Mouse (Mus musculus) neural tube, embryonic 12.5 days (tissue): ENCODE measurements at regions not wholly inside any gene's neighbourhood (a gene's known extent, or its start where the extent isn't known, plus 50 kb on each side); places are given as distances from the start of the nearest gene placed in this dataset.

ENCODE experiments used
- ATAC-seq: fragments of 200-750 bp; cut with Nextera tagmentation; 2 replicates; pipeline ENCODE4 v1.8.0; 2017; ENCODE audit warnings: low read depth, mild to moderate bottlenecking, moderate TSS enrichment, moderate library complexity; ENCODE audit not compliant: low FRiP score
- H3K27ac ChIP-seq: fragments of 300-500 bp; sonication (generic); 2 replicates; pipeline ENCODE4 v1.5.1; 2016
- H3K27me3 ChIP-seq: fragments of 300-500 bp; sonication (generic); replicated peaks from 2 replicates; pipeline ENCODE4 v1.6.1; 2016; ENCODE audit warnings: mild to moderate bottlenecking
- H3K36me3 ChIP-seq: fragments of 300-500 bp; sonication (generic); 2 replicates; pipeline ENCODE4 v1.6.1; 2016; ENCODE audit warnings: mild to moderate bottlenecking
- H3K4me1 ChIP-seq: fragments of 300-500 bp; sonication (generic); 2 replicates; pipeline ENCODE4 v1.6.1; 2016
- H3K4me2 ChIP-seq: fragments of 300-500 bp; sonication (generic); replicated peaks from 2 replicates; pipeline ENCODE4 v1.6.1; 2016; ENCODE audit warnings: mild to moderate bottlenecking
- H3K4me3 ChIP-seq: fragments of 300-500 bp; sonication (generic); 2 replicates; pipeline ENCODE4 v1.5.1; 2016
- H3K9ac ChIP-seq: fragments of 300-500 bp; sonication (generic); 2 replicates; pipeline ENCODE4 v1.6.1; 2016; ENCODE audit warnings: mild to moderate bottlenecking
- H3K9me3 ChIP-seq: fragments of 300-500 bp; sonication (generic); 2 replicates; pipeline ENCODE4 v1.6.1; 2016; ENCODE audit warnings: mild to moderate bottlenecking
- WGBS: fragments of 180-500 bp; shearing (Covaris S2); methylation state at CpG from one replicate; pipeline ENCODE4 v1.1.7; 2016; 5-methylcytosine and 5-hydroxymethylcytosine counted together

- H3K4me2 ChIP-seq = no peak overlapping the region
- 76% methylated on average over 3 of the region's 3 CpGs for WGBS
- no peak for ATAC-seq
These were observed 232.0 kb downstream of the Rab28 start for GRCm38 (mm10) chr5:41476001-41476400.

DNA sequence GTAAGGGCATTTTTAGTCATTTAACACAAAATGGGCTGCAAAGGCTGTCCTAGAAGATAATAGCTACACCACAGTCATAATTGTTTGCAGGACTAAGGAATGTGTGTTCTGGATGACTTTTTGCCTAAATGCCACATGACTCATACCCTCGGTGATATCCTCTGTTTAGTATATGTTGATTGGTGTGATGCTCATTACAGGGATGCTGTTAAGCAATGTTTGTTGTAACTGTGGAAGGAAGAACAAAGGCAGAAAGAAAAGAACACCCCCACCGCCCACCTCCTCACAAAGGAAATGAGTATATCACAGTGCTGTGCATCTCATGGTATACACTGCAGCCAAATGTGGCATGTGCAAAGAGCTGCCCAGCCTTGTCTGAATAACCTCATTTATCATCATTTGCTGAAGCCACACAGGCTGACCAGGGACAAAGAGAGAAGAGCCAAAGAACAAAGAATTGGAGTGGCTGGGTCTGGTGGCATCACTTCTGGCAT, 262.4 kb downstream of the Rab28 start:
- no peaks in the 10 kb centered on the region for H3K36me3 ChIP-seq
- no peak overlapping the region for H3K4me3 ChIP-seq
- H3K27ac ChIP-seq = no peak overlapping the region
- no peaks in the 10 kb centered on the region for H3K4me1 ChIP-seq
- no peak overlapping the region for H3K4me2 ChIP-seq
- no peak overlapping the region for H3K9ac ChIP-seq
- no peaks in the 10 kb centered on the region for H3K27me3 ChIP-seq
- WGBS = 58% methylated on average over 2 of the region's 2 CpGs
- no peaks in the 10 kb centered on the region for H3K9me3 ChIP-seq
- no peak for ATAC-seq

More at GRCm38 (mm10) chr5:41476001-41476400, 232.0 kb downstream of the Rab28 start:
- no peak overlapping the region for H3K9ac ChIP-seq
- no peak overlapping the region for H3K27ac ChIP-seq
- H3K27me3 ChIP-seq = no peaks in the 10 kb centered on the region
- no peak overlapping the region for H3K4me3 ChIP-seq
- H3K4me1 ChIP-seq = no peaks in the 10 kb centered on the region
- H3K36me3 ChIP-seq = no peaks in the 10 kb centered on the region
- no peaks in the 10 kb centered on the region for H3K9me3 ChIP-seq

- H3K9me3 ChIP-seq = no peaks in the 10 kb centered on the region
- H3K4me2 ChIP-seq = no peak overlapping the region
- H3K27ac ChIP-seq = no peak overlapping the region
- no peaks in the 10 kb centered on the region for H3K36me3 ChIP-seq
- H3K9ac ChIP-seq = no peak overlapping the region
- H3K4me1 ChIP-seq = no peaks in the 10 kb centered on the region
- ATAC-seq = no peak
- no peaks in the 10 kb centered on the region for H3K27me3 ChIP-seq
- no peak overlapping the region for H3K4me3 ChIP-seq
- WGBS = 92% methylated on average over 1 of the region's 1 CpGs
These were observed 266.9 kb downstream of the Rab28 start for GRCm38 (mm10) chr5:41441081-41441480.

GRCm38 (mm10) chr5:41419121-41419874, 288.7 kb downstream of the Rab28 start:
- Histone ChIP-seq H3K9ac (no peak overlapping the region), H3K27ac (no peak overlapping the region), H3K36me3 (no peaks in the 10 kb centered on the region), H3K9me3 (no peaks in the 10 kb centered on the region), H3K27me3 (no peaks in the 10 kb centered on the region), H3K4me1 (no peaks in the 10 kb centered on the region), H3K4me2 (no peak overlapping the region), H3K4me3 (no peak overlapping the region)
- 83% methylated on average over 6 of the region's 6 CpGs for WGBS
- no peak for ATAC-seq

DNA sequence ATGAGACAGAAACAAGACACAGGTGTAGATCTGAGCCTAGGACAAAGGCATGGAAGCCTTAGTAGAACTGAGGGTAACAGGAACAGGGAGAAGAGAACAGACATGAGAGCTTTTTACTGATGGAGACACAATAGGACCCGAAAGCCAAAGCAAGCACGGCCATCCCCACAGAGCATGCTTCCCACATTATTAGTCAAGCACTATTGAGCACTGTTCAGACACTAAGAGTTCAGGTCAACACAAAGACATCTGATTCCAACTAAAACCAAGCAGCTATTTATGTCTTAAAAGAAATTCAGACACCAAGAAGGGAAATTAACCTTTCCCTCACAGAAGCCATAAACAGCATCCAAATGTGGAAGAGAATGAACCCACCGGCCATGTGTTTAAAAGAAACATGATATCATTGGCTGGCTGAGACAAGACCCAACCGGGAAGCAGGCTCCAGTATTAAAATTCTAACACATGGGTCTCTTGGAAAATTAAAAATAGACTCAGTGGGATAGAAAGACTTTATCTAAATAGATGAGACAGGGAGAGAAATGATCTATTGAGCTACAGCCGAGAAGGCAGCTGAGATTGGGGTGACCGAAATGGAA, 298.8 kb downstream of the Rab28 start:
- H3K4me1 ChIP-seq = no peaks in the 10 kb centered on the region
- 67% methylated on average over 6 of the region's 6 CpGs for WGBS
- ATAC-seq = no peak

GRCm38 (mm10) chr5:41392802-41393234, 315.1 kb downstream of the Rab28 start:
- 75% methylated on average over 14 of the region's 14 CpGs for WGBS
- Histone ChIP-seq H3K9me3 (no peaks in the 10 kb centered on the region), H3K36me3 (no peaks in the 10 kb centered on the region), H3K4me2 (no peak overlapping the region), H3K27me3 (no peaks in the 10 kb centered on the region), H3K27ac (no peak overlapping the region), H3K9ac (no peak overlapping the region), H3K4me3 (no peak overlapping the region), H3K4me1 (no peaks in the 10 kb centered on the region; the same call in 1 of the 2 replicates)
- peak; percentile 61; the same call in 1 of the 2 replicates for ATAC-seq

More for the DNA sequence above, 298.8 kb downstream of the Rab28 start:
- Histone ChIP-seq H3K27me3 (no peaks in the 10 kb centered on the region), H3K36me3 (no peaks in the 10 kb centered on the region), H3K4me3 (no peak overlapping the region), H3K9me3 (no peaks in the 10 kb centered on the region), H3K4me2 (no peak overlapping the region), H3K9ac (no peak overlapping the region), H3K27ac (no peak overlapping the region)

- Histone ChIP-seq H3K27me3 (no peaks in the 10 kb centered on the region), H3K9ac (no peak overlapping the region), H3K4me2 (no peak overlapping the region), H3K4me3 (no peak overlapping the region), H3K4me1 (no peaks in the 10 kb centered on the region; the same call in 1 of the 2 replicates), H3K36me3 (no peaks in the 10 kb centered on the region), H3K9me3 (no peaks in the 10 kb centered on the region), H3K27ac (no peak overlapping the region)
- 43% methylated on average over 9 of the region's 9 CpGs for WGBS
- peak; percentile 80 for ATAC-seq
These were observed 315.8 kb downstream of the Rab28 start for GRCm38 (mm10) chr5:41392137-41392554.

DNA sequence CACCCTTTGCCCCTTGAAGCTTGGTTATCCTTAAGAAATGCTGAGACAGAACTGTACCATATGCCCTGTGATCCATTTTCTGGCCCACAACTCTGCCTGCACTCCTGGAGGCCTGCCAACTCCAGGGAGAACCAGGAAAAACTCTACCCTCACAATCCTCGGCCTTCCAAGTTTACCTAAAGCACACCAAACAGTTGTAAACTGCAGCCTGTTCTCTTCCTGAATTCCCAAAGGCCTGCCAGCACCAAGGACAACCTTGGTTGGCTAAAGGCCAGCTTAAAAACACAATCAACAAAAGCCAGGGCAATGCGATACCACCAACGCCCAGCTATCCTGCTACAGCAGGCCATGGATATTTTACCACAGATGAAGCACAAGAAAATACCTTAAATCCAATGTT, 334.5 kb downstream of the Rab28 start:
- H3K27ac ChIP-seq = no peak overlapping the region
- WGBS = 85% methylated on average over 3 of the region's 3 CpGs
- H3K36me3 ChIP-seq = no peaks in the 10 kb centered on the region
- no peak overlapping the region for H3K4me3 ChIP-seq
- H3K9me3 ChIP-seq = no peaks in the 10 kb centered on the region
- ATAC-seq = no peak
- H3K4me2 ChIP-seq = no peak overlapping the region
- no peaks in the 10 kb centered on the region for H3K4me1 ChIP-seq
- H3K27me3 ChIP-seq = no peaks in the 10 kb centered on the region
- H3K9ac ChIP-seq = no peak overlapping the region

DNA sequence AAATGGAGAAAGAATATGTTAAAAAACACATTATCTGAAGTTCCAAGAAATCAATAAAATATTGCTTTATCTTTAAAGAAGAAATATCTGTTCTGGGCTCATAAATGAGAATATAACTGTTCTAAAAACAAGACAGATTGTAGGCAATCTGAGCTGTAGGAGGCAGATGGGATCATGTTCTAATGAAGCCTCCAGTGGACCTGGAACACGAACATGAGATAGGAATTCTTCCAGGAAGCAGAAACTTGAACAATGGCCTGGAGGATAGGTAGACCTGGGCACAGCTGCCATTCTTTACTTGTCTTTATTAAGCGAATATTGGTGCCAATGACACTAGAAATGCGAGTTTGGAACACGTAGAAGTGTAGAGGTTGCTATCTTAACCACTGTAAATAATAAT, 336.5 kb downstream of the Rab28 start:
- no peaks in the 10 kb centered on the region for H3K9me3 ChIP-seq
- WGBS = 81% methylated on average over 4 of the region's 4 CpGs
- ATAC-seq = no peak
- H3K4me3 ChIP-seq = no peak overlapping the region
- no peak overlapping the region for H3K27ac ChIP-seq
- H3K36me3 ChIP-seq = no peaks in the 10 kb centered on the region
- H3K4me2 ChIP-seq = no peak overlapping the region
- no peaks in the 10 kb centered on the region for H3K4me1 ChIP-seq
- no peak overlapping the region for H3K9ac ChIP-seq
- no peaks in the 10 kb centered on the region for H3K27me3 ChIP-seq

DNA sequence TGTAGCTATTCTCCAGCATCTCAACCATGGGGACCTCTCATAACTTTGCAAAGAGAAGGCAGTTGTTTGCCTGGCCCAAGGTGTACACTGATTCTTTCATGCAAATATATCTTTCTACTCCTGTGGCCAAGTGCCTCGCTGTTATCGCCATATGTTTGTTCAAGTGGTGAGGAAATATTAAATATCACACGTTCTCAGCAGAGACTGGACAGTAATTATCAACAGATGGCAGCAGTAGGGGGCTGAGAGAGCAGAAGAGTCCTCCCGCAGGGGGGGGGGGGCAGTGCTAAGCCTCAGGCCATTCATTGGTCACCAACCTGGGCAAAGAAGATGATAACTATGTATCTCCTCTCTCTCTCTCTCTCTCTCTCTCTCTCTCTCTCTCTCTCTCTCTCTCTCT, 337.6 kb downstream of the Rab28 start:
- Histone ChIP-seq H3K9me3 (no peaks in the 10 kb centered on the region), H3K36me3 (no peaks in the 10 kb centered on the region), H3K4me1 (no peaks in the 10 kb centered on the region), H3K27me3 (no peaks in the 10 kb centered on the region), H3K27ac (no peak overlapping the region), H3K4me3 (no peak overlapping the region), H3K4me2 (no peak overlapping the region), H3K9ac (no peak overlapping the region)
- no peak for ATAC-seq
- WGBS = 64% methylated on average over 4 of the region's 4 CpGs

- no peak overlapping the region for H3K27ac ChIP-seq
- no peak for ATAC-seq
These were observed 338.1 kb downstream of the Rab28 start for GRCm38 (mm10) chr5:41369907-41370306.

DNA sequence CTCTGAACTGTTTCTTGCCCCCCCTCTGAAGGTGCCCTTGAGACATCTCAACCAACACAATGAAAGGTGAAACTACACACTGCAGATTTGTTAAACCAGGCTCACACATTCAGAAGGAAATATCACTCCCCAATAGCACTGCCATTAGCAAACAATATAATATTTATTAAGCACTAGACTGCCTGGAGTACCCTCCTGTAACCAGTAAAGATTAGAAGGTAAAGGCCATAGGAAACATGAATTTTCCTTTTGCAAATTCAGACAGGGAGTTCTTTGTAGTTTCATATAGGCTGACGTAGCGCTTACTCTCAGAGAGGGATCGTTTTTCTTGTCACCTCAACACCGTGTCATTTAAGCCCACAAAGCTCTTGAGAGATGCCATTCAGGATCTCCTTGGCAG, 342.1 kb downstream of the Rab28 start:
- Histone ChIP-seq H3K9me3 (no peaks in the 10 kb centered on the region), H3K27ac (no peak overlapping the region), H3K27me3 (no peaks in the 10 kb centered on the region), H3K4me2 (no peak overlapping the region), H3K4me3 (no peak overlapping the region), H3K4me1 (no peaks in the 10 kb centered on the region), H3K36me3 (no peaks in the 10 kb centered on the region), H3K9ac (no peak overlapping the region)
- no peak for ATAC-seq
- WGBS = 79% methylated on average over 4 of the region's 4 CpGs

More at GRCm38 (mm10) chr5:41369907-41370306, 338.1 kb downstream of the Rab28 start:
- H3K4me1 ChIP-seq = no peaks in the 10 kb centered on the region
- no peak overlapping the region for H3K4me2 ChIP-seq
- no peak overlapping the region for H3K9ac ChIP-seq
- H3K27me3 ChIP-seq = no peaks in the 10 kb centered on the region
- no peaks in the 10 kb centered on the region for H3K36me3 ChIP-seq
- WGBS = 73% methylated on average over 3 of the region's 3 CpGs
- H3K4me3 ChIP-seq = no peak overlapping the region
- H3K9me3 ChIP-seq = no peaks in the 10 kb centered on the region
